Mouse (Mus musculus): ENCODE measurements at regions not wholly inside any gene's neighbourhood (a gene's known extent, or its start where the extent isn't known, plus 50 kb on each side); places are given as distances from the start of the nearest gene placed in this dataset.
A peak's percentile ranks its signal among the peaks of the same experiment; 100 is the strongest.

- no peak overlapping the region for H3K4me2 ChIP-seq (ENCODE audit: low read length)
- H3K27ac ChIP-seq (ENCODE audit: low read length) = peak overlapping the region; percentile 81
- H3K4me3 ChIP-seq (replicated peaks; ENCODE audit: low read length) = no peak overlapping the region
- no peaks in the 10 kb centered on the region for H3K27me3 ChIP-seq (replicated peaks; ENCODE audit: control insufficient read depth, insufficient read depth, low read length)
- H3K4me1 ChIP-seq (replicated peaks; ENCODE audit: control insufficient read depth, insufficient read depth, low read length) = peaks cover 13% of the 10 kb centered on the region
- H3K9me3 ChIP-seq (ENCODE audit: control insufficient read depth, low read length) = no peaks in the 10 kb centered on the region
- WGBS = 44% methylated on average over 9 of the region's 9 CpGs
- no peak overlapping the region for H3K9ac ChIP-seq (replicated peaks; ENCODE audit: low read depth, low read length)
- no peaks in the 10 kb centered on the region for H3K36me3 ChIP-seq (ENCODE audit: control insufficient read depth, insufficient read depth)
- peak; percentile 84 for ATAC-seq
Observed at GRCm38 (mm10) chr4:148360931-148361330, 73.2 kb upstream of the Disp3 start.

GRCm38 (mm10) chr4:148358336-148358735, 70.6 kb upstream of the Disp3 start:
- Histone ChIP-seq H3K9me3 (ENCODE audit: control insufficient read depth, low read length) (no peaks in the 10 kb centered on the region), H3K9ac (replicated peaks; ENCODE audit: low read depth, low read length) (no peak overlapping the region), H3K4me2 (ENCODE audit: low read length) (no peak overlapping the region), H3K27me3 (replicated peaks; ENCODE audit: control insufficient read depth, insufficient read depth, low read length) (no peaks in the 10 kb centered on the region), H3K4me1 (replicated peaks; ENCODE audit: control insufficient read depth, insufficient read depth, low read length) (peaks cover 13% of the 10 kb centered on the region), H3K36me3 (ENCODE audit: control insufficient read depth, insufficient read depth) (no peaks in the 10 kb centered on the region), H3K27ac (ENCODE audit: low read length) (no peak overlapping the region), H3K4me3 (replicated peaks; ENCODE audit: low read length) (no peak overlapping the region)
- WGBS = 47% methylated on average over 4 of the region's 4 CpGs
- ATAC-seq = no peak

GRCm38 (mm10) chr4:148357221-148357621, 69.5 kb upstream of the Disp3 start:
- no peak overlapping the region for H3K9ac ChIP-seq (replicated peaks; ENCODE audit: low read depth, low read length)
- H3K9me3 ChIP-seq (ENCODE audit: control insufficient read depth, low read length) = no peaks in the 10 kb centered on the region
- no peak overlapping the region for H3K4me3 ChIP-seq (replicated peaks; ENCODE audit: low read length)
- no peak for ATAC-seq
- peak overlapping the region; percentile 12; the same call in 1 of the 2 replicates for H3K27ac ChIP-seq (ENCODE audit: low read length)
- peaks cover 13% of the 10 kb centered on the region for H3K4me1 ChIP-seq (replicated peaks; ENCODE audit: control insufficient read depth, insufficient read depth, low read length)
- no peak overlapping the region for H3K4me2 ChIP-seq (ENCODE audit: low read length)
- H3K27me3 ChIP-seq (replicated peaks; ENCODE audit: control insufficient read depth, insufficient read depth, low read length) = no peaks in the 10 kb centered on the region
- H3K36me3 ChIP-seq (ENCODE audit: control insufficient read depth, insufficient read depth) = no peaks in the 10 kb centered on the region
- WGBS = 54% methylated on average over 10 of the region's 10 CpGs

GRCm38 (mm10) chr4:148356654-148357053, 68.9 kb upstream of the Disp3 start:
- no peak overlapping the region for H3K4me3 ChIP-seq (replicated peaks; ENCODE audit: low read length)
- H3K9me3 ChIP-seq (ENCODE audit: control insufficient read depth, low read length) = no peaks in the 10 kb centered on the region
- no peak overlapping the region for H3K4me2 ChIP-seq (ENCODE audit: low read length)
- H3K9ac ChIP-seq (replicated peaks; ENCODE audit: low read depth, low read length) = no peak overlapping the region
- H3K27me3 ChIP-seq (replicated peaks; ENCODE audit: control insufficient read depth, insufficient read depth, low read length) = no peaks in the 10 kb centered on the region
- WGBS = 68% methylated on average over 3 of the region's 3 CpGs
- ATAC-seq = peak; percentile 34; the same call in 1 of the 2 replicates
- H3K36me3 ChIP-seq (ENCODE audit: control insufficient read depth, insufficient read depth) = no peaks in the 10 kb centered on the region
- peak overlapping the region; percentile 12; the same call in 1 of the 2 replicates for H3K27ac ChIP-seq (ENCODE audit: low read length)
- H3K4me1 ChIP-seq (replicated peaks; ENCODE audit: control insufficient read depth, insufficient read depth, low read length) = peaks cover 13% of the 10 kb centered on the region

- Histone ChIP-seq H3K27me3 (replicated peaks; ENCODE audit: control insufficient read depth, insufficient read depth, low read length) (no peaks in the 10 kb centered on the region), H3K4me3 (replicated peaks; ENCODE audit: low read length) (no peak overlapping the region), H3K9ac (replicated peaks; ENCODE audit: low read depth, low read length) (no peak overlapping the region), H3K4me2 (ENCODE audit: low read length) (no peak overlapping the region), H3K4me1 (replicated peaks; ENCODE audit: control insufficient read depth, insufficient read depth, low read length) (peaks cover 6% of the 10 kb centered on the region), H3K9me3 (ENCODE audit: control insufficient read depth, low read length) (no peaks in the 10 kb centered on the region), H3K36me3 (ENCODE audit: control insufficient read depth, insufficient read depth) (no peaks in the 10 kb centered on the region), H3K27ac (ENCODE audit: low read length) (no peak overlapping the region)
- WGBS = 76% methylated on average over 3 of the region's 3 CpGs
- no peak for ATAC-seq
Observed at GRCm38 (mm10) chr4:148353969-148354368, 66.2 kb upstream of the Disp3 start.

GRCm38 (mm10) chr4:148352690-148353089, 64.9 kb upstream of the Disp3 start:
- Histone ChIP-seq H3K27me3 (replicated peaks; ENCODE audit: control insufficient read depth, insufficient read depth, low read length) (no peaks in the 10 kb centered on the region), H3K36me3 (ENCODE audit: control insufficient read depth, insufficient read depth) (no peaks in the 10 kb centered on the region), H3K4me2 (ENCODE audit: low read length) (no peak overlapping the region), H3K27ac (ENCODE audit: low read length) (no peak overlapping the region), H3K9me3 (ENCODE audit: control insufficient read depth, low read length) (no peaks in the 10 kb centered on the region), H3K4me3 (replicated peaks; ENCODE audit: low read length) (no peak overlapping the region), H3K4me1 (replicated peaks; ENCODE audit: control insufficient read depth, insufficient read depth, low read length) (peaks cover 6% of the 10 kb centered on the region), H3K9ac (replicated peaks; ENCODE audit: low read depth, low read length) (no peak overlapping the region)
- ATAC-seq = no peak
- WGBS = 93% methylated on average over 5 of the region's 5 CpGs

- no peak overlapping the region for H3K4me3 ChIP-seq (replicated peaks; ENCODE audit: low read length)
- peaks cover 7% of the 10 kb centered on the region; the same call in 1 of the 2 replicates for H3K4me1 ChIP-seq (replicated peaks; ENCODE audit: control insufficient read depth, insufficient read depth, low read length)
- no peak overlapping the region for H3K9ac ChIP-seq (replicated peaks; ENCODE audit: low read depth, low read length)
- ATAC-seq = no peak
- 77% methylated on average over 8 of the region's 8 CpGs for WGBS
- no peaks in the 10 kb centered on the region for H3K27me3 ChIP-seq (replicated peaks; ENCODE audit: control insufficient read depth, insufficient read depth, low read length)
- no peaks in the 10 kb centered on the region for H3K36me3 ChIP-seq (ENCODE audit: control insufficient read depth, insufficient read depth)
- no peak overlapping the region for H3K27ac ChIP-seq (ENCODE audit: low read length)
- no peaks in the 10 kb centered on the region for H3K9me3 ChIP-seq (ENCODE audit: control insufficient read depth, low read length)
- no peak overlapping the region for H3K4me2 ChIP-seq (ENCODE audit: low read length)
Observed at GRCm38 (mm10) chr4:148341531-148342157, 53.9 kb upstream of the Disp3 start.

GRCm38 (mm10) chr4:148340342-148340741, 52.6 kb upstream of the Disp3 start:
- H3K9me3 ChIP-seq (ENCODE audit: control insufficient read depth, low read length) = no peaks in the 10 kb centered on the region
- H3K36me3 ChIP-seq (ENCODE audit: control insufficient read depth, insufficient read depth) = no peaks in the 10 kb centered on the region
- H3K4me1 ChIP-seq (replicated peaks; ENCODE audit: control insufficient read depth, insufficient read depth, low read length) = peaks cover 7% of the 10 kb centered on the region; the same call in 1 of the 2 replicates
- H3K9ac ChIP-seq (replicated peaks; ENCODE audit: low read depth, low read length) = no peak overlapping the region
- ATAC-seq = peak; percentile 27; the same call in 1 of the 2 replicates
- H3K4me2 ChIP-seq (ENCODE audit: low read length) = no peak overlapping the region
- whole genome bisulfite sequencing = 44% methylated on average over 9 of the region's 9 CpGs
- no peaks in the 10 kb centered on the region for H3K27me3 ChIP-seq (replicated peaks; ENCODE audit: control insufficient read depth, insufficient read depth, low read length)
- no peak overlapping the region for H3K27ac ChIP-seq (ENCODE audit: low read length)
- no peak overlapping the region for H3K4me3 ChIP-seq (replicated peaks; ENCODE audit: low read length)

- Histone ChIP-seq H3K36me3 (ENCODE audit: control insufficient read depth, insufficient read depth) (no peaks in the 10 kb centered on the region), H3K9me3 (ENCODE audit: control insufficient read depth, low read length) (no peaks in the 10 kb centered on the region), H3K4me3 (replicated peaks; ENCODE audit: low read length) (no peak overlapping the region), H3K27me3 (replicated peaks; ENCODE audit: control insufficient read depth, insufficient read depth, low read length) (no peaks in the 10 kb centered on the region), H3K27ac (ENCODE audit: low read length) (no peak overlapping the region), H3K4me1 (replicated peaks; ENCODE audit: control insufficient read depth, insufficient read depth, low read length) (peaks cover 4% of the 10 kb centered on the region; the same call in 1 of the 2 replicates), H3K4me2 (ENCODE audit: low read length) (no peak overlapping the region), H3K9ac (replicated peaks; ENCODE audit: low read depth, low read length) (no peak overlapping the region)
- ATAC-seq = no peak
- 59% methylated on average over 13 of the region's 13 CpGs for WGBS
Observed at GRCm38 (mm10) chr4:148337890-148338880, 50.4 kb upstream of the Disp3 start.
